Mouse (Mus musculus) adipocyte (in vitro differentiated cells): ENCODE measurements around the gene Lasp1.

ENCODE experiments used
- DNase-seq: peaks from one replicate; pipeline ENCODE4 v3.0.0-alpha.2; 2016; ENCODE audit warnings: low spot score

Gene Lasp1

GRCm38 (mm10) chr11:97796910-97797309, 1.9 kb upstream of the Lasp1 start:
- DNase-seq: peak; percentile 67

GRCm38 (mm10) chr11:97797369-97798082, 1.3 kb upstream of the Lasp1 start:
- no peak for DNase-seq

- no peak for DNase-seq
These were observed 741 bp upstream of the Lasp1 start for GRCm38 (mm10) chr11:97798083-97798435.

GRCm38 (mm10) chr11:97799146-97799993, 570 bp downstream of the Lasp1 start:
- peak; percentile 75 for DNase-seq

GRCm38 (mm10) chr11:97799994-97800690, 1.3 kb downstream of the Lasp1 start:
- DNase-seq: peak; percentile 71

GRCm38 (mm10) chr11:97800691-97801408, 2.0 kb downstream of the Lasp1 start:
- peak; percentile 75 for DNase-seq

- DNase-seq: peak; percentile 72
These were observed 2.8 kb downstream of the Lasp1 start for GRCm38 (mm10) chr11:97801409-97802193.

- DNase-seq: no peak
These were observed 3.3 kb downstream of the Lasp1 start for GRCm38 (mm10) chr11:97802194-97802470.

- DNase-seq: peak; percentile 80
These were observed 3.7 kb downstream of the Lasp1 start for GRCm38 (mm10) chr11:97802495-97802894.

- no peak for DNase-seq
These were observed 5.0 kb downstream of the Lasp1 start for GRCm38 (mm10) chr11:97803847-97804246.

GRCm38 (mm10) chr11:97804841-97805661, 6.3 kb downstream of the Lasp1 start:
- peak; percentile 55 for DNase-seq

GRCm38 (mm10) chr11:97805662-97806612, 7.1 kb downstream of the Lasp1 start:
- DNase-seq: no peak

GRCm38 (mm10) chr11:97806613-97806964, 7.8 kb downstream of the Lasp1 start:
- DNase-seq: no peak

GRCm38 (mm10) chr11:97807626-97808025, 8.8 kb downstream of the Lasp1 start:
- DNase-seq: no peak

GRCm38 (mm10) chr11:97808093-97808492, 9.3 kb downstream of the Lasp1 start:
- peak; percentile 74 for DNase-seq

GRCm38 (mm10) chr11:97808621-97809234, 9.9 kb downstream of the Lasp1 start:
- no peak for DNase-seq

GRCm38 (mm10) chr11:97809235-97810121, 10.7 kb downstream of the Lasp1 start:
- no peak for DNase-seq

- no peak for DNase-seq
These were observed 11.6 kb downstream of the Lasp1 start for GRCm38 (mm10) chr11:97810356-97810755.
